Mouse (Mus musculus): ENCODE measurements around the gene Nono. TPM values are rescaled to one million over a fixed set of nuclear protein-coding genes. Genes with fewer than 3 reads are reported as not detected.

The Nono gene
- 128 and 131 TPM in 2 replicates for total RNA-seq (2023)

DNA sequence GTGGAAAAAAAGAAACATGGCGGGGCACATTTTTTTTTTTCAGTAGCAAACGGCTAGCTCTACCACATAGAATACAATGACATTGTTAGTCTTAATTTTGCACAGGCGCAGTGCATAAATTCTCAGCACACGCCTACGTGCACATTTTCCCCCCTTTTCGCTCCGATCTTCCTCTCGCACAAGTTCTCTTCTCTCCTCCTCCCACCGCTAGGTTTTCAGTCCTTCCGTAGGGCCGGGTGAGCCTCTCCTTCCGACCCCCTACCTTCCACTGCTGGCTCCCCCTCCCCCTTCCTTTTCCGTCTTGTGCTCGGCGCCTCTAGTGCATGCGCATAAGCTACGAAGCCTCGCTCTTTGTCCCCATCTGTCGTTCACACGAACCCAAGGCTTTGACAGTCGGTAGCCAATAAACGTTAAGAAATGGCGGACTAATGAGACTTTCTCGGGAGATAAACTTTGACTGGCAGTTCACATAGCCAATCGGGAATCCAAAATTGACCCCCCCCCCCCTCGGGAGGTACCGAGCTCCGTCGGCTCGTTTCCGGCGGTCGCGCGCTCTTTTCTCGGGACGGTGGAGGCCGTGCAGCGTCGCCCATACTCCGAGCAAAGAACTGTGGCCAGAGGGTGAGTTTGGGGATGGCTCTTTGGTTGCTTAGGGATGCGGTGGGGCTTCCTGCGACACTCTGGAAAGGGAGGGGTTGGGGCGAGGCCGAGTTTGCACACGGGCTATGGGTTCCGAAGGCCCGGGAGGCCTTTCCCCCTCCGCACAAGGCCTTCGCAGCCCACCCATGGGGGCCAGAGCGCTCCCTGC is at the start of gene Nono:
Nono (plus strand) TSS at position 177 of the 808 bp plus-strand sequence.

DNA sequence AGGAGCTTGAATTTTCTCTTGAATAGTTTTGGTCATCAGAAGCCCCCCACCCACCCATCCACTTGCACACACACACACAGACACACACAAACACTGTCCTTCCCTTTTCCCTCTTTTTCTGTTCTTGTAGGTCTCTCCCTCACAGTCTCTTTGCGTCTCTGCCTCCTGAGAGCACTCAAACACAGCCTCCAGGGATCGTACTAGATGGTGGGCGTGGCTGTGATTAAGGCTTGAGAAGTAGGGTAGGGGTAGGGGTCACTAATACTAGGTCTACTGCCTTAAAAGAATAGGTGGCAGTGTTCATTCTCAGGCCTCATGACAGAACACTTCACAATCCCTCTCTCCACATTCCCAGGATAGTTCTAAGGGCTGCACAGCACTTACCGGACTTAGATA is 8.4 kb upstream of the Nono start, which contains the start of gene Zmym3:
Zmym3 (minus strand) TSS at position 150 of the 396 bp plus-strand sequence.

DNA sequence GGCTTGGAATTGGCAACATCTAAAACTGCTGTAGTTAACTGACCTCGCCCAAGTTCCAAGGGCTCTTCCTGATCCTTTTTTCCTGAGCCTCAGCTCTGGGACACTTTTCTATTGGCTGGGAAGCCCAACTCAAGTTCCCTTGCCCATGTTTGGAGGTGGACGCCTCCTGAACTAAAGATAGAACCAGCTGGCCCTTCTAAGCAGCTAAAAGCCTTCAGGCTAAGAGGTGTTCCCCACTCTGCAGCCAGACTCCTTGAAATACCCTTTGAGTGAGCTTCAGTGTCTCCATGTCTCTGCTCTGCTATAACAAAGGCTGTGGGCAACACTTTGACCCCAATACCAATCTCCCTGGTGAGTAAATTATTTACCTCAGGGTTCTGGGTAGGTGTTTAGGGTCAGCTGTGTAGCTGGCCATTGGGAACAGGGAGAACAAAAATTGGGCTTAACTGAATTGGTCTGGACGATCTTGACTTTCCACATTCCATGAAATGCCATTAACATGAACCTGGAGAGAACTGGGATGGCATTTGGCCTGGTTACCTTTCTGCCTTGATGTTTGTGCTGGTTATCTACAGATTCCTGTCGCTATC is 19.9 kb downstream of the Nono start, which contains the start of gene Itgb1bp2:
Itgb1bp2 (plus strand) TSS at position 203 of the 590 bp plus-strand sequence.

Other genes with a start within 250 kb of the Nono start
- 33.0 and 37.9 TPM in 2 replicates for gene Snx12, start 206.8 kb upstream of the Nono start, total RNA-seq (2023)
- gene Foxo4, start 174.8 kb upstream of the Nono start, total RNA-seq (2023): 21.4 and 28.5 TPM in 2 replicates
- gene Gm614, start 165.3 kb upstream of the Nono start, total RNA-seq (2023): 8.1 and 8.9 TPM in 2 replicates
- gene Il2rg, start 161.1 kb upstream of the Nono start, total RNA-seq (2023): 40.3 and 49.8 TPM in 2 replicates
- not detected in 2 replicates for gene Gm20489, start 160.3 kb upstream of the Nono start, total RNA-seq (2023)
- gene Med12, start 155.3 kb upstream of the Nono start, total RNA-seq (2023): 56.6 and 59.5 TPM in 2 replicates
- 0.09 TPM in 1 of 2 replicates, not detected in the other for gene Nlgn3, start 130.2 kb upstream of the Nono start, total RNA-seq (2023)
- gene Gjb1, start 52.9 kb upstream of the Nono start, total RNA-seq (2023): not detected in 2 replicates
- 11.6 and 21.1 TPM in 2 replicates for gene Zmym3, start 8.5 kb upstream of the Nono start, total RNA-seq (2023)
- gene Itgb1bp2, start 19.8 kb downstream of the Nono start, total RNA-seq (2023): 0.29 TPM in 1 of 2 replicates, not detected in the other
- 28.4 and 42.5 TPM in 2 replicates for gene Taf1, start 103.4 kb downstream of the Nono start, total RNA-seq (2023)
- 195 and 273 TPM in 2 replicates for gene Ogt, start 210.7 kb downstream of the Nono start, total RNA-seq (2023)